Mouse (Mus musculus) frontal cortex, adult 2 months (tissue): ENCODE measurements around the gene Tenm3. TPM values are rescaled to one million over a fixed set of nuclear protein-coding genes. Genes with fewer than 3 reads are reported as not detected.

Experiments used
- DNase-seq, 2 experiments: peaks; one replicate each; pipeline ENCODE4 v3.0.0; 2022; ENCODE audit warnings: low spot score in 1 of 2; ENCODE audit errors: extremely low spot score in 1 of 2
- polyA plus RNA-seq: library from polyadenylated mRNA; depleted of rRNA; stranded (reverse); fragments of >200 nt; gene quantifications from 2 replicates; pipeline ENCODE4 v1.2.3, GENCODE M21; 2012

Gene Tenm3
- polyA plus RNA-seq, 1 experiment = 34.4 TPM

DNA sequence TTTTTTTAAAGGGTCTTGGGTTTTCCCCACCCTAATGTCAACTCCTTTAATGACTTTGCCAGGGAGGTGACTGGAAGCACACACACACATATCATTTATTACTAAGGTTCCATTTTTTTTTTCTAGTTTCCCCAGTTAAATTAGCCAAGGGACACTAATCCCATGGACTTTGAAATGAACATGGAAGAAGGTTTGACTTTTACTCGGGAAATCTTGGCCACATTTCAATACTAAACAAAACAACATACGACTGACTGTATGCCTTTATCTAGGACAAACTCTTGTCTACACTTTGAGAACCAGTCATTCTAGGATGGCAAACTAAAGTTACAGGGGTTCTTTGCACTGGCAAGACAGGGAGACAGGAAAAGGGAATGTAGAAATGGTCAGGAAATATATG lies 170.3 kb downstream of the Tenm3 start:
- DNase-seq = no peak

DNA sequence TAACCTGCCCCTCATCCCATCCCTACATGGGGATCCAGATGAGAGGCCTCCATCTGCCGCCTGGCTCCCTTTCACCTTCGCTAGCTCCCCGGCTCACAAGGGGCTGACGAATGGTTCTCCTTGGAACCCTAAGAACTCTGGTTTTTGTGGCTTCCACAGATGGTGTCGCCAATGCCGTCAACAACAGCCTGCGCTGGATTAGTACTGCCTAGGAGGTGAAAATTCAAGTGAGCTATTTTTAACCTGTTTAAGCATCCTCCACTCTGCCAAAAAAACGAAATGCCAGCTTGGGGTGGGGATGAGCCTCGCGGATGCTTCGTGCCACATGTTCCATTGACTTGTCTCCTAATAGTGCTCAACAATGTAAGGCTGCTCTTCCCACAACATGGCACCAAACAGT lies 171.3 kb downstream of the Tenm3 start:
- DNase-seq = peak; percentile 27 to 53

DNA sequence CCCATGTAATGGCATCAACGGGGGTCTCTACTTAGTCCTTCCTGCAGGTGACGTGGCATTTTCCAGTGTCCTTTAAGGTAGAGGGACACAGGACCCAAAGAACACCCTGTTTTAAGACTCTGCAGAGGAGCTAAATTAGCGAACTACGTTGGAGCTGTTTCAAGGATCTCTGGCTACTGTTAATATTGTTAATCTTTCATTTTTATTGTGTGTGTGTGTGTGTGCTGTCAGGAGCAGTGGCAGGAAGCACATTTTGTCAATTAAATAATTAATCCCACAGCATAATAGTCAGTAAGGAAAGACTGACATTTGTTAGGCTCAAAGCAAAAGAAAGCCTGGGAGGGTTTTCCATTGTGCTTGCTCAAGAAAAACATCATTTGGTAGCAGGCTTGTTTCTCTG lies 172.4 kb downstream of the Tenm3 start:
- DNase-seq = no peak

DNA sequence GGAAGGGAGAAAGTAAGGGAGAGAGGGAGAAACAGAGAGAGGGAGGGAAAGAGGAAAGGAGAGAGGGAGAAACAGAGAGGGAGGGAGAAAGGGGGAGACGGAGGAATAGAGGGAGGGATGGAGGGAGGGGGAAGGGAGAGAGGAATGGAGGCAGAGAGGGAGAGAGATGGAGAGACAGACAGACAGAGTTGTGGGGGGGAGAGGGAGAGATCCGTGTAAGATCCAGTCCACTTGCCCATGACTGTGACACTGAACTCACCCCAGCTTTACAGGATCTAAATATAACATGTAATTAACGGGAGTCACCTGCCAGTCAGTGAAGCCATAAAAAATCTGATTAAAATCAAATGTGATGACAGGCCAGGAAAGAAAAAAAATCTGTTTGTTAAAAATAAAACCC lies 172.9 kb downstream of the Tenm3 start:
- DNase-seq = no peak

DNA sequence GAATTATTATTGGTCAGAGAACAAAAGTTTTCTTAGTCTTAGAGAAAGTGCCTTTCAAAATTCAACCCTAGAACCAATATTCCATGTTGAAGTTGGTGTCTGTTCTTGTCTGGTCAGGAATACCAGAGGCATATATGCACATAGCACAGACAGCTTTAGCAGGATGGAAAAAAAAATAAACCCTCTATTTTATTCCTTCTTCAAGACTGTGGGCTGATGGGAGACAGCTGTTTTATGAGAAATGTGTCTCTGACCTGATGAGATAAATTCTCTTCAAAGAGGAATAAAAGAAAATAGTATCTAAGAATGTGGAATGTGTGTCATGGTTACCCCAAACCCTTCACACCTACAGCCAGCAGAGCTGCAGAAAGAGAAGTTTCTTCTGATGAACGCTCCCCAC lies 173.4 kb downstream of the Tenm3 start:
- DNase-seq = no peak

DNA sequence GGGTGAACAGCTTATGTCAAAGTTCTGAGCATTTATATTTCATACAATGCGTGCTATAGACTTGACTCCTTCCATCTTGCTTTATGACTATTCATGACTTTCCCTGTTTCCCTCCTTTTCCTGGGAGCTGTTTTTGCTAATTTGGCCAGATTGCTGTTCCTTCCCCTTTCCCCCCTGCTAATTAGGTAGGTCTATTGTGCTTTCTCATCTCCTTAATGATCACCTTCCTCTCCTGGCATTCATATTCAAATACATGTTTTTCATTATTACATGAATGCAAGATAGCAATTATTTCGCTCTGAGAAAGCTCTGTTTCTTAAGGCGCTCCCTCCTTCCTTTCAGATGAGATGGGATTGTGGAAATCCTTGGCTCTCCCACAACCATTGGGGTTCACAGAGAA lies 178.6 kb downstream of the Tenm3 start:
- DNase-seq = no peak

DNA sequence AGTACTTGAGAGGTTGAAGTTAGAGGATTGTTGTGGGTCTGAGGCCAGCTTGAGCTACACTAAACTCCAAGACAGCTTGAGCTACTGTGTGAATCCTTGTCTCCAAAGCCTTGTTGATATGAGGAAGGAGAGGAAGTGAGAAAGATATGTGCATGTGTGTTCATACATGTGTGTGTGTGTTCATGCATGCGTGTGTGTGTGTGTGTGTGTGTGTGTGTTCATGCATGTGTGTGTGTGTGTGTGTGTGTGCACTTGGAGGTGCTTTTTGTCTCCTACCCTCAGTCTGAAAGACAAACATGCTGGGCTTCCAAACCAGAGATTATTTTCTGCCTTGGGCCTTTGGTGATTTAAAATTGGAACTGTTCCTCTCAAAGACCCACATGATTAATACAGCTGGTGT lies 184.5 kb downstream of the Tenm3 start:
- no peak for DNase-seq

DNA sequence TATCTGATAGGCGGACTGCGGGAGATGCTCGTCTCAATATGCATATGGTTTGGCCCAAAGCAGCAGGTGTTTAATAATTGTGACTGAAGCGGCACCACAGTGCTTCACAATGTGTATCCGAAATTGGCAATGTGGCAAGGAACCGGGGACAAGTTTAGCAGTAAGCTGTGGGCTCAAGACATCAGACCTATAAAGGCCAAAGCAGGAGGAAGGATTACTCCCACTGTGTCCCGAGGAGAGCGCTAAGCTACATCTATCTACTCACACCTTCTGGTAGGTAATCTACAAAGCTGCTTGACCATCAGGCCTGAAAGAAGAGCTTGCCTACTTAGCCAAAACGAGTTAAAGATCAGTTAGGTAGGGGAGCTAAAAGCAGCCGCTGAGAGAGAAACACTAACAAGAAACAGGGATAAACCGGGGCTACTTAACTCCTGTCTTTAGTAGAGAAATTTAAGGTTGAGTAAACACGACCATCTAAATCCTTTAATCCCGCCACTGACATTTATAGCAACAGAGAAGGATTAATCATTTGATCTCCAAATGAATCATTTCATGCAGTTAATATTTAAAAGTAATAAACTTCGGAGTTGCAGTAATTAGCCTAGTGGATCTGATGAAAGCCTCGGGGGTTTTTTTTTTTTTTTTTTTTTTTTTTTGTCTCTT lies 188.2 kb downstream of the Tenm3 start:
- no peak for DNase-seq

DNA sequence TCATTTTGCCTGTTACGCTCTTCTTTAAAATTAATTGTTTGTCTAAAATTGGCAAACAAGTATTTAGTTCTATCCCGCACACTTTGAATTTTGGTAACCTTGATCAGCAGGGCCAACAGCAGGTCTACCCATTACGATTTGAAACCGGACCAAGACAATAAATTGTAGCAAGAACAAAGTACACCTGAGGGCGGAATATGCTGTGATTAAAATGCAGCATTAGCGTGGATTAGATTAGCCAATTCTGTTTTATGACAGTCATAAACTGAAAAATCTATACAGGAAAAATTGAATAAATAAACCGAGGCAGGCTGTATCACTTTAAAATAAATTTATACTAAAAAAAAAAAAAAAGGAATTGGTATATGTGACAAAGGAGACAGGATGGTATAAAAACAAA lies 193.9 kb downstream of the Tenm3 start:
- DNase-seq = no peak

DNA sequence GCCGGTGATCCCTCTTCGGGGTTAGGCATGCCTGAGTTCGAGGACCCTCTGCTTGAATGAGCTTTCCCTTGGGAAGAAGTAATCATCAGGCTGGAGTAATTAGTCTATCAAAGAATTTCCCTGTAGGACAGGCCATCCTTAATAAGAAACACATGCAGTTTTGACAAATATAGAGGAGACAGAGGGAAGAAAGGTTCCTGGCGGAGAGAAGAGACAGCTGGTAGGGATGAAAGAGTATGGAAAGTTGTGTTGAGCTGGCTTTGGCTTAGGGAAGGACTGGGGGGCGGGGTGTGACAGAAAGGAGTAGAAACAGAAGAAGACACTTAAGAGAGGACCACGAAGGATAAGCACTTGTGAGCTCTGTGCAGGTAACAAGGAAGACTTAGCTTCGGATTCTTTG lies 194.3 kb downstream of the Tenm3 start:
- DNase-seq = no peak

DNA sequence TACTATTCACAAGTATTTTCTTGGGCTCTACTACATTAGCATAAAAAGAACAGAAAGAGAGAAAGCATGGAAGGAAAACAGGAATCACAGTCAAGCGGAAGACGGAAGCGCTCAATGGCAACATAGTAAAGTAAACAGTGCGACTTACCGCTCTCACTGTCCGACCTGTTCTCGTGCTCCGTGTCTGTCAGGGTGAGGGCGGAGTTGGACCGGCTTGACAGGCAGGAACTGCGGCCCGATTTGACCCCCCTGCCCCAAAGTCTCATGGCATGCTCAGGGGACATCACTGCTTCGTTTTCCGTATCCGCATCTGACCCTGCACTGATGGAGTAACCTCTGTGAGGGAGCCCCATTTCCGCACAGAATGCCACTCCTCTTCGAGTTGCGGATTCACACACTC lies 197.6 kb downstream of the Tenm3 start:
- DNase-seq = no peak

DNA sequence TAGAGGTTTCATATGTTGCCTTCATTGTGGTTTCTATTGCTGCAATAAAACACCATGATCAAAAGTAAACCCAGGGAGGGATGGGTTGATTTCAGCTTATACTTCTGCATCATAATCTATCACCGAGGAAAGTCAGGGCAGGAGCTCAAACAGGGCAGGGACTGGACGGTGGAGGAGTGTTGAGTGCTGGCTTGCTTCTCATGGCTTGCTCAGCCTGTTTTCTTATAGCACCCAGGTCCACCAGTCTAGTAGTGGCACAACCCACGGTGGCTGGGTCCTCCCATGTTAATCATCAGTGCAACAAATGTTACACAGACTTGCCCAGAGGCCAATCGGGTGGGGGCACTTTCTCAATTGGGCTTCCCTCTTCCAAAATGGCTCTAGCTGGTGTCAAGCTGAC lies 205.6 kb downstream of the Tenm3 start:
- DNase-seq = no peak

DNA sequence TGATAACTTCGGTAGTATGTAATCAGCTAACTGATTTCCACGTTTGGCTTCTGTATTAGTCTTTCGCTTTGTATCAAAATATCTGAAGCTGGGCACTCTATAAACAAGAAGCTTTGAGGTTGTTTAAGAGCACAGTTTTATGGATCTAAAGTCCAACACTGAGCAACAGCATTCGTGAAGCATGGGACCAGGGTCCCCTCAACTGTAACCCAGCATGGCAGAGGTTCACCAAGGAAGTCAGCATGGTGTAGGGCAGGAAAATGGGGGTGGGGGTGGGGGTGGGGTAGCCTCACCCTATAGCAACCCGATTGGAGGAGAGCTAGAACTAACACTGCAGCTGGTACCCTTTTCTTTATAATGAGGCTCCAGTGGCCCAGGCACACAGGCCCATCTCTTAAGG lies 206.8 kb downstream of the Tenm3 start:
- no peak for DNase-seq

DNA sequence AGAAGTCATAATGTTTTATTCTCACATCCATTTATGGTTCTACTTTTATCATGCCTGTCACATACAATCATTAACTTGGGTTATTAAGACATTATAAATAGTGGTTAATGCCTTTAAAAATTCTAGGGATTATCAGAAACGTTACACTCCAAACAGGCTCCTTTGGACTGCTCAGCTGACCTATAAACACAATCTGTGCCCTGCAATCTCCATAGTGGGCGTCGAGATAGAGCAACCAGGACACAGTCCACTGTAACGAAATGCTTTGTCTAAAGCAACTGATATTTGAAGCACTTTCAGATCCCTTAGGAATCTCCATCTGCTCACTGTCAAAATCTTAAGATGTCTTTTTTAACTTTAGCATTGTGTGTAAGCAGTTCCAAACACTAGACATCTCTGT lies 207.9 kb downstream of the Tenm3 start:
- no peak for DNase-seq

DNA sequence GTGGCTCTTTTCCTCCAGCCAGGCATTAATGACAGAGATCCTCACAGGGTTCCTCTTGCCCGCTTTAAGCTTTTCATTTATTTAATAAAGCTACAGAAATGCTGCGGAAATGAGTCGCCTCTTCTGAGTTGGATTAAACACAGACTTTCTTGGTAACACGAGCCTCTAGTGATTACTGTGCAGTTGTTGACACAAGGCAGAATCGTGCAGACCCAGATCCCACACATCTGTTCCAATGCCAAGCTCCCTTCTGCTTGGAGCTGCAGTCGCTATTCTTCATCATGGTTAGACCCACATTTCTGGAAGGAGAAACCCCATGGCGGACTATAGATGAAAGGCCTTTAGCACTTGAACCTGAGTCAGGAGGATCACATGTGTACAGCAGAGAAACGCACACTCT lies 210.3 kb downstream of the Tenm3 start:
- DNase-seq = no peak

DNA sequence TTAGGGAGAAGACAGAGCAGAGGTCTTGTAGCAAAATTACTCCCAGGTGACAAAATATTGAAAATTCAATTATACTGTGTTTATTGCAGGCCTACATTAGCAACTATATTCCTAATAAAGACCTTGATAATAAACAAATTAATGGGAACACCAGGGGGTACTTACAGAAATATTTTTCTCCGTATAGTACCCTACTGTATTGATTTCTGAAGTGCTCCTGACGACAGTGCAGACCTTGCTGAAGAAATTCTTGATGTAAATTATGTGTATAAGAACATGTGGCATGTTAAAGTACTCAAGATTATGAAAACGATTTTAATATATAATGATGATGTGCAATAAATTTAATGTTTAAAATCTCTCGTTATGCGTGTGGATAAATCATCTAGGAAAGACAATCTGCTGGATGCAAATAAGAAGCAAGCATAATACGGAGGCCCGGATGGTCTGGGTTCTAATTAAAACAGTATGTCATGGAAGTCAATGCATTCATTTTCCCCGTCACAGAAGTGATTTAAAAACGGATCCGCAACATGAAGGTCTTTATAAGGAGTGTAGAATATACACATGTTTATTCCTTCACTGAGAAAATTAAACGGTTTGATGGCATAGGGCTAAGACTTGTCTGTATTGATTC lies 221.1 kb downstream of the Tenm3 start:
- no peak for DNase-seq

DNA sequence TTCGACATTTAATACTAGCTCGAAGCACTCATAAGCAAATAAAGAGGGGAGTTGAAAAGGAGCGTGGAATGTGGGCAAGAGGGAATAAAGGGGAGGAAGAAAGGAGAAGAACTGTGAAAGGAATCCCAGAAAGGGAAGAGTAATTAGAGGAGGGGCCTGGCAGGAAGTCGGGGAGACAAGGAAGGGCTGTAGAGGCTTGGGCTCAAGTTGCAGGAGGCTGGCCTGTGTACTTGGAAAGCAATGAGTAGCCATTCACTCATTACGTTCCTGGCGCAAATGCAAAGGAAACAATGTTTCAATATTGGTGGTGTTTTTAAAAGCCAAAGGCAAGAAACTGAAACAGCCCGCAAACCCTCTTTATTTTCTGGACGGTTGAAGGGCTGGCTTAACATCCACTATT lies 228.7 kb downstream of the Tenm3 start:
- peak in 1 of 2 experiments; percentile 3 for DNase-seq

DNA sequence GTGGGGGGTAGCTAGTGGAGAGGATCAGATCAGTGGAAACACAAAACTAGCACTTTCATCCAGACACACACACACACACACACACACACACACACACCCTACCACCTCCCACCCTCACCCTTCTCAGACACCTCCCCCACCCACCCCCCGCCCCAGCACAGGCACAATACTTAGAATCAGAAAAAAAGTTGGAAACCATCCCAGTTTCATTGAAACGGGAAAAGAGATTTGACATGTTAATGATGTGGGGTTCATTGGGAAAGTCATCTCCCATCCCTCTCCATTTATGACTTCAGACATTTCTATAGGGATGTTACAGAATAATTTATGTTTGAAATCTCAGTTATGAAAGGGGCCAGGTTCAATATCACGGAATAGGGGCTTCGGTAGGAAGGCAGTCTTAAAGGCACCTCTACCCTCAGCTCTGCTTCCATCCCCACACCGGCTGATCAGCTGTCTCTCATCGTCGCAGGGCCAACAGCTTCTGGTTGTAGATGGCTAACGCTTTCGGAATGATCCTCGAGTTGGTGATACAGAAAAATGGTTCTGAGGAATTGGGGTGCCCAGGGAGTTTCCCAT lies 231.7 kb downstream of the Tenm3 start:
- DNase-seq = no peak

DNA sequence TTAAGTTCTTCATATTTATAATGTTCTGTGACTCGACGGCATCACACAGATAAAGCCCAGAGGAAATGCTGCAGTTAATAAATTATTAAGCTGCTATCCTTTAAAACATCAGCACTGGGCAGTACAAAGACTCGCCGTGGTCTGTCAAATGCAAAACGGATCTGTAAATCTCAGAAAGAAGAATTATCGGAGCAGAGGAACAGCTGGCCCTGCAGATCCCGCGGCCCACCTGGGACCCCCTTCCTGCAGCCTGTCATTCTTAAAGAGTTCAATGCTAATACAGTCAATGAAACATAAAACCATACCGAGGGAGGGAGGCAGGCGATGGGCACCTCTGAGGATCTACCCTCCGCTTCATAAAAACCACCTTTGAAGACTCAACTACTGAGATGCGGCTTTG lies 232.6 kb downstream of the Tenm3 start:
- DNase-seq = no peak

DNA sequence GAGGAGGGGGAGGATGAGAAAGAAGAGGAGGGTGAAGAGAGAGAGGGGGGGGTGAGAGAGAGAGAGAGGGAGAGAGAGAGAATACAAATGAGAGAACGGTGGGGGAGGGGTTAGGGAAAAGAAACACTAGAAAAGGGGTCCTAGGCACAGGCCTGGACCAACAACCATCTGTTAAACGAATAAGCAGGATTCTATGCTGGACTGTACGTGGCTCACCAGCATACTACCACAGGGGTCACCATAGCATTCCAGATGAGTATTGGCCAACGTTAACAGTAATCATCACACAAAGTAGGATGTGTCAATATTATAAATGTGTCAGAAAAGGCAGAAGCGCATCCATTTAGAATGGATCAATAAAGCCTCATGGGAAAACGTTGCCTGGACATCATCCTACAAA lies 233.4 kb downstream of the Tenm3 start:
- DNase-seq = no peak

DNA sequence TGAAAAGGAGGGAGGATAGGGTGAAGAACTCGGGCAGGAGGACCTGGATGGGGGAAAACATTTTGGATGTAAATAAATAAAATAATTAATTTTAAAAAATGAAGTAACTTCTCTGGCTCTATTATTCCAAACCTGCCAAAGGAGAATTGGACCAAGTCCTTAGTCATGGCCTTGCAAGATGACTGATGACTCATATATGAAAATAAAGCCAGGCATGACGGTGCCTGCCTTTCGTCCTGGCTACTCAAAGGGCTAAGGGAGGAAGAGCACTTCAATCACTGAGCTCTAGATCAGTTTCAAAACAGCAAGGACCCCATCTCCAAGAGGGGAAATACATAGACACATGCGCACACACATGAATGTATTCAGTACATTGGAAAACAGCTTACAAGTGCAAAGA lies 234.1 kb downstream of the Tenm3 start:
- DNase-seq = no peak

DNA sequence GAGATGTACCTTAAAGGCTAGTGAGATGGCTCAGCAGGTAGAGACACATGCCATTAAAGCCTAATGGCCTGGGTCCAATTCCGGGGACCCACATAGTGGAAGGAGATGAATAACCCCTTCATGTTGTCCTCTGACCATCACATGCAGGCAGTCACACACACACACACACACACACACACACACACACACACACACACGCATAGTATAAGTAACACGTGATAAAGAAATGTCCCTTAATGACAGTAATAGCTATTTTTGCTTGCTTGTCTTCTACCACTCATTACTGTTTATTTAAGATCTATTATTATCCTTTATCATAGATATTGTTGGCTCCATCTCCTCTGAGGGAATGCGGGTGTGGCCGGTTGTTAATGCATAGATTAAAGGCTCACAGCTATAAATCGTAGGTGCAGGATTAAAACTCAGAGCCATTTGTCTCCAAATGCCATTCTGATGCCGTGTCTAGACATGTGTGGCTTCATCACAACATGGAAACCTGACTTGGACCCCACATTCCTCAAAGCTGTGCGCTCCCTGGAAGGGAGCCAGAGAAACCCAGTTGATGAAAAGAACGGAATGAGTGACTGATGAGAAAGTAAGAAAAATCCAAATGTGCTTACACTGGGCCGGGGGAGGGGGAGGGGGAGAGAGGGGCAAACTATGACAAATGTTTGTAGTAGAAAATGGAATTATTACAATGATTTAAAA lies 239.4 kb downstream of the Tenm3 start:
- DNase-seq = no peak
